Mouse (Mus musculus) heart, embryonic 16.5 days (tissue): ENCODE results near the gene Omt2b. TPM values are rescaled to one million over a fixed set of nuclear protein-coding genes. Genes with fewer than 3 reads are reported as not detected.
"Not testable (repeated sequence)": the region's sequence is repeated elsewhere in the genome, so short reads cannot be mapped to it uniquely, and the experiment has no call there.

Experiments used
- ATAC-seq: fragments of 200-750 bp; cut with Nextera tagmentation; replicated peaks from 2 replicates; pipeline ENCODE4 v1.8.0; 2017; ENCODE audit warnings: moderate number of reproducible peaks; ENCODE audit not compliant: insufficient read depth, low FRiP score; ENCODE audit errors: extremely low read depth
- H3K27ac ChIP-seq: fragments of 300-500 bp; sonication (generic); 2 replicates; pipeline ENCODE4 v1.5.1; 2014; ENCODE audit warnings: mild to moderate bottlenecking, low read length, control low read depth, moderate library complexity
- H3K27me3 ChIP-seq: fragments of 300-500 bp; sonication (generic); 2 replicates; pipeline ENCODE4 v1.6.1; 2014; ENCODE audit warnings: low read length, mixed read lengths; ENCODE audit not compliant: control insufficient read depth, insufficient read depth
- H3K36me3 ChIP-seq: fragments of 300-500 bp; sonication (generic); 2 replicates; pipeline ENCODE4 v1.6.1; 2014; ENCODE audit not compliant: control insufficient read depth, insufficient read depth
- H3K4me1 ChIP-seq: fragments of 300-500 bp; sonication (generic); 2 replicates; pipeline ENCODE4 v1.6.1; 2014; ENCODE audit warnings: low read length, mixed read lengths; ENCODE audit not compliant: control insufficient read depth, insufficient read depth
- H3K4me2 ChIP-seq: fragments of 300-500 bp; sonication (generic); 2 replicates; pipeline ENCODE4 v1.6.1; 2014; ENCODE audit warnings: low read depth, mild to moderate bottlenecking, control low read depth, low read length
- H3K4me3 ChIP-seq: fragments of 300-500 bp; sonication (generic); 2 replicates; pipeline ENCODE4 v1.5.1; 2014; ENCODE audit warnings: mild to moderate bottlenecking, control low read depth, low read length
- H3K9ac ChIP-seq: fragments of 300-500 bp; sonication (generic); 2 replicates; pipeline ENCODE4 v1.6.1; 2014; ENCODE audit warnings: low read length, control low read depth
- H3K9me3 ChIP-seq: fragments of 300-500 bp; sonication (generic); replicated peaks from 2 replicates; pipeline ENCODE4 v1.6.1; 2016; ENCODE audit warnings: low read length; ENCODE audit not compliant: control insufficient read depth
- WGBS: fragments of 180-500 bp; shearing (Covaris S2); extraction: QIAGEN DNeasy Blood & Tissue Kit; methylation state at CpG from one replicate; pipeline ENCODE4 v1.1.7; 2014; 5-methylcytosine and 5-hydroxymethylcytosine counted together
- polyA plus RNA-seq: library from polyadenylated mRNA; unstranded; fragments of >200 nt; fragmentation: Nextera tagmentation; extraction: Ambion mirVana; gene quantifications from 2 replicates; pipeline ENCODE4 v1.2.1, GENCODE M21; 2015

Gene Omt2b
- polyA plus RNA-seq, 1 experiment from 2014 or later, result not detected

DNA sequence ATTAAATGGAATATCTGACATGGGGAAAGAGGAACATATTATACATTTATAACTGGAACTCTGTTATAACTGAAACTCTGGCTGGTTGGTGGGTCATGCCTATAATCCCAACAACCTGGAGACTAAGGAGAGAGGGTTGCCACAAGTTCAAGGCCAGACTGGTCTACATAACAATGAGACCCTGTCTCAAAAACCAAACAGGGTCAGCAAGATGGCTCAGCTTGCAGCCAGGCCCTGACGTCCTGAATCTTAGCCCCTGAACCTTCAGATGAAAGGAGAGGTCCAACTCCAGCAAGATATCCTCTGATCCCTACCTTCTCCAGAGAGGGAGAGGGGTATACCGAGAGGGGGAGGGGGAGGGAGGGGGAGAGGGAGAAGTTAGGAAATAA, 33.1 kb downstream of the Omt2b start:
- no peaks in the 10 kb centered on the region for H3K27me3 ChIP-seq
- H3K36me3 ChIP-seq, result no peaks in the 10 kb centered on the region
- no peak overlapping the region for H3K4me2 ChIP-seq
- WGBS, result 45% methylated on average over 2 of the region's 2 CpGs
- H3K4me3 ChIP-seq, result no peak overlapping the region
- no peak for ATAC-seq
- no peaks in the 10 kb centered on the region for H3K4me1 ChIP-seq
- H3K27ac ChIP-seq, result no peak overlapping the region
- H3K9me3 ChIP-seq, result no peaks in the 10 kb centered on the region
- H3K9ac ChIP-seq, result no peak overlapping the region

DNA sequence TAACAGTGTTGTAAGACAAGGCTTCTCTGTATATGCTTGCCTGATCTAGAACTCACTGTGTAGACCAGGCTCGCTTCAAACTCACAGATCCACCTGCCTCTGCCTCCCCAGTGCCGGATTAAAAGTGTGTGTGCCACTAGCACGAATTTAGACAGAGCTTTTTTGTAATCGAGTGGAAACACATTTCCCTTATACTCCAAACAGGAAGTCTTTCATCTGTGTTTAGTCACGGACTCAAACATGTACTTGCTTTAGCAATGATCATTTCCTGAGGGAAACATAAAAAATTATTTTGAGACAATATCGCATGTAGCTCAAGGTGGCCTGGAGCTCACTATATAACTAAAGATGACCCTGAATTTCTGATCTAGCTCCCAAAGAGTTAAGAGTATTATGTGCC, 36.0 kb downstream of the Omt2b start:
- no peaks in the 10 kb centered on the region for H3K27me3 ChIP-seq
- H3K4me1 ChIP-seq, result no peaks in the 10 kb centered on the region
- H3K4me3 ChIP-seq, result no peak overlapping the region
- no peaks in the 10 kb centered on the region for H3K36me3 ChIP-seq
- no peak overlapping the region for H3K4me2 ChIP-seq
- ATAC-seq, result no peak
- no peak overlapping the region for H3K9ac ChIP-seq
- H3K27ac ChIP-seq, result no peak overlapping the region
- whole genome bisulfite sequencing, result 58% methylated on average over 6 of the region's 6 CpGs
- no peaks in the 10 kb centered on the region for H3K9me3 ChIP-seq

DNA sequence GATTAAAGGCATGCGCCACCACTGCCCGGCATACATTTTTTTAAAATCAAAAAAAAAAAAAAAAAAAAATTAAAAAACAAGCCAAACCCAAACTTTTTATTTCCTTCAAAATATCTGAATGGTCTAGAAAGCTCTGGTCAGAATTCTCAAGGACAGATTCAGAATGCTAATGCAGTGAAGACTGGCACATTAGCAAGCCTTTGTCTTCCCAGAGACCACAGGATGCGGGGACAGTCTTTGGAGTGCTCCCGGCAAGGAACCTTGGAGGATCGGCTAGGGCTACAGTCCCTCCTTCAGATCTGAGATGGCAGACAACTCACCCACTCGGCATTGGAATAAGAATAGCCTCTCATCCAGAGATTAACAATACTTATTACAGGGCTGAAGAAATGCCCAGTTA, 37.3 kb downstream of the Omt2b start:
- ATAC-seq, result no peak
- no peaks in the 10 kb centered on the region for H3K9me3 ChIP-seq
- no peak overlapping the region for H3K27ac ChIP-seq
- H3K9ac ChIP-seq, result no peak overlapping the region
- no peaks in the 10 kb centered on the region for H3K36me3 ChIP-seq
- H3K4me1 ChIP-seq, result no peaks in the 10 kb centered on the region
- no peak overlapping the region for H3K4me3 ChIP-seq
- no peak overlapping the region for H3K4me2 ChIP-seq
- 88% methylated on average over 6 of the region's 6 CpGs for WGBS
- no peaks in the 10 kb centered on the region for H3K27me3 ChIP-seq

DNA sequence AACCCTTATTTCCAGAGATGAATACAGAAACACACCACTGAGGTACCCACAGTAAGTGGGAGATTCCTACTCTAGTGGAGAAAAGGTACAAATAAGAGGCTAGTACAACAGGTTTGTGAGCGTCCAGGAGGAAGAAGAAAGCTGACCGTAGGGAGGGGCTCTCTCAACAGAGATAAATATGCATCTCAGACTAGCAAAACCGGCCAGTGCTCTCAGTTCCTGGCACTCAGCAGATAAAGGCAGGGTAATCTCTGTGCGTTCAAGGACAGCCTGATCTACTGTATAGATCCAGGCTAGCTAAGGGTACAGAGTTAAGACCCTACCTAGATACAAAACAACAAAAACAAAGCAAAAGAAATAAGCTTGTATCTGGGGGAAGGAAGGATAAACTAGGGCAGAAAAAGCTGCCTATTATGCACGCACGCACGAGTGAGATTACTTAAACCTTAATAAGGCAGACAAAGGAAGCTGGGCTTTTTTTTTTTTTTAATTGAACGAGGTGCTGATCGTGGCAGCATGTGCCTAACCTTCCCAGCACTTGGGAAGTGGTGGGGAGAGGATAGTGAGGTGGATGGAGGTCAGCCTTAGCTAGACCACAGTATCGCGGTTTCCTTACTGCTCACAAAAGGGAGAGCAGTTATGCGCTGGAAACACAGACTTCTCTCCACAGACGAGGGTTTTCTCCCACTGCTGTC, 38.6 kb downstream of the Omt2b start:
- no peaks in the 10 kb centered on the region for H3K9me3 ChIP-seq
- 56% methylated on average over 13 of the region's 13 CpGs for WGBS
- no peak overlapping the region for H3K4me3 ChIP-seq
- no peak overlapping the region for H3K4me2 ChIP-seq
- no peak overlapping the region for H3K27ac ChIP-seq
- no peak overlapping the region for H3K9ac ChIP-seq
- H3K27me3 ChIP-seq, result no peaks in the 10 kb centered on the region
- H3K36me3 ChIP-seq, result no peaks in the 10 kb centered on the region
- no peaks in the 10 kb centered on the region for H3K4me1 ChIP-seq
- ATAC-seq, result no peak

DNA sequence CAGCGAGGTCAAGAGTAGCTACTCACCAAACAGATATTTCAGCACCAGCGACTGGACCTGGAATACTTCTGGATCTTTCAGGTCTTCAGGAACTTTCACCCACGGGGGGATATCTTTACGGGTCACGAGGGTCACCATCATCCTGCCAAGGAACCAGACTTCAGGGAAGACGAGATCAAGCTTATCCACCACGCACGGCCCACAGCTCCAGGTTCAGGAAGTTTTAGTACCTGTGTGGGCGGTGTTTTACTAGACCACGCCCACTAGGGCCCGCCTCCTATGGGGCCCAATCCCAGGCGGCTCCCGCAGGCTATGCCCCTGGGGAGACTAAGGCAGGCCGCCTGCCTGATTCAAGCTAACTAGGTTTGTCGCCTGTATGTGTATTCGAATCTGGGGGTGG, 40.6 kb downstream of the Omt2b start, which contains the start of gene Dppa5a:
Gene Dppa5a (minus strand): TSS at position 219 of the 400 bp plus-strand sequence.
- not testable (repeated sequence) for ATAC-seq

DNA sequence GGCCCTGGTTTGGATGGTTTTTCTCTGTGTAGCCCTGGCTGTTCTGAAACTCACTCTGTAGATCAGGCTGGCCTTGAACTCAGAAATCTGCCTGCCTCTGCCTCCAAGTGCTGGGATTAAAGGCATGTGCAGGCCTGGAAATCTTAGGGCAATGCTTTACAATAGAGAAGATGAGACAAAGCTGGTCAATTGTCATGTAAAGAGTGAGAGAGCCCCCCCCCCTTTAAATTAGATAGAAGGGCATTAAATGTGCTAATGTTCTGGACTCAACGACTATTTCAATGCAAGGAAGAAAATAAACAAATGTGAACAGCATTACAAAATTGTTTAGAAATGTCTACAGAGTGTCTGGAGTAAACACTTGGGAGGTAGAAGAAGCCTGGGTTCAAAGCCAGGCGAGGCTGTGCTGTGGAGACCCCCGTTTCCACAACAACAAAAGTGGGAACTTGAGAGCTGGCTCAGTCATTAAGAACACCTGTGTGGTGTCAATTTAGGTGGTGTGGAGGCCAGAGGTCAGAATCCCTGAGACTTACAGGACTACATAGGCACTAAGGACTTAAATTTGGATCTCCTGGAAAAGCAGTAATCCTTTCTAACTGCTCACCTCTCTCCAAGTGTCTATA, 41.4 kb downstream of the Omt2b start:
- no peak for ATAC-seq
- Histone ChIP-seq H3K4me2 (no peak overlapping the region), H3K27ac (no peak overlapping the region), H3K27me3 (no peaks in the 10 kb centered on the region), H3K4me3 (no peak overlapping the region), H3K9me3 (no peaks in the 10 kb centered on the region), H3K36me3 (no peaks in the 10 kb centered on the region), H3K9ac (no peak overlapping the region), H3K4me1 (no peaks in the 10 kb centered on the region)
- 69% methylated on average over 3 of the region's 3 CpGs for WGBS

More for the DNA sequence above, 40.6 kb downstream of the Omt2b start, which contains the start of gene Dppa5a:
- H3K4me1 ChIP-seq, H3K36me3 ChIP-seq, H3K9ac ChIP-seq, H3K27ac ChIP-seq, H3K4me2 ChIP-seq, H3K4me3 ChIP-seq, H3K27me3 ChIP-seq, H3K9me3 ChIP-seq: not testable (repeated sequence)
- 87% methylated on average over 16 of the region's 16 CpGs for WGBS

DNA sequence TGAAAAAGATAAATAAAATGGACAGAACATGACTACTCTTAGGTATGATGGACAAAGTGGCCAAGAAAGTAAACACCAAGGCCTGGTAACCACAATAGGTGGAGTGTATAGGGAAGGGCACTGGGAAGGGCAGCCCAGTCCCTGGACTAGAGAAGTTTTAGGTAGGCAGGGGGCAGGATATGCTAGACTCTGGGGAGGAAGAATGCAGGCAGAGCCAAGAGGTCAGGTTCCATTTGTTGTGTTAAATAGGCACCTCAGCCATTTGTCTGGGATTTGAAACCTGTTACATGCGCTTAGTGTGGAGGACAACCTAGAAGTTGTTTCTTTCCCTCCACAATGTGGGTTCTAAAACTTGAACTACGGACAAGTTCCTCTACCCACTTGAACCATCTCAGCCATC, 42.0 kb downstream of the Omt2b start:
- ATAC-seq, result no peak
- Histone ChIP-seq H3K27ac (no peak overlapping the region), H3K9me3 (no peaks in the 10 kb centered on the region), H3K4me1 (no peaks in the 10 kb centered on the region), H3K4me2 (no peak overlapping the region), H3K4me3 (no peak overlapping the region), H3K36me3 (no peaks in the 10 kb centered on the region), H3K9ac (no peak overlapping the region), H3K27me3 (no peaks in the 10 kb centered on the region)
- WGBS, result 87% methylated on average over 2 of the region's 2 CpGs

DNA sequence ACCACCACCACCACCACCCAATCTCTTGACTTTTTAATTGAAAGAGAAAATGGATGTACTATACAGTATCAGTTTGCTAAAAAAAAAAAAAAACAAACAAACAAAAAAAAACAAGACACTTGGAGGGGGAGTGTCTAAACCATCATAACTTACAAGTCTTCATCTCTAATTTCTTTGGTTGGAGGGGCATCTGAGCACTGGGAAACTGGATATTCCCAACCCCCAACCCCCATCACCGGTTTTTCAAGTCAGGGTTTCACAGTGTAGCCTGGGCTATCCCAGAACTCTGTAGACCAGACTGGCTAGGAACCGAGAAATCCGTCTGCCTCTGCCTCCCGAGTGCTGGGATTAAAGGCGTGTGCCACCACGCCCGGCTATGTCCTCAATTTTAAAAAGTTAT, 42.4 kb downstream of the Omt2b start:
- no peaks in the 10 kb centered on the region for H3K36me3 ChIP-seq
- H3K4me1 ChIP-seq, result no peaks in the 10 kb centered on the region
- no peak overlapping the region for H3K9ac ChIP-seq
- 85% methylated on average over 7 of the region's 7 CpGs for WGBS
- no peak for ATAC-seq
- no peaks in the 10 kb centered on the region for H3K27me3 ChIP-seq
- no peak overlapping the region for H3K4me2 ChIP-seq
- no peak overlapping the region for H3K27ac ChIP-seq
- no peaks in the 10 kb centered on the region for H3K9me3 ChIP-seq
- no peak overlapping the region for H3K4me3 ChIP-seq

DNA sequence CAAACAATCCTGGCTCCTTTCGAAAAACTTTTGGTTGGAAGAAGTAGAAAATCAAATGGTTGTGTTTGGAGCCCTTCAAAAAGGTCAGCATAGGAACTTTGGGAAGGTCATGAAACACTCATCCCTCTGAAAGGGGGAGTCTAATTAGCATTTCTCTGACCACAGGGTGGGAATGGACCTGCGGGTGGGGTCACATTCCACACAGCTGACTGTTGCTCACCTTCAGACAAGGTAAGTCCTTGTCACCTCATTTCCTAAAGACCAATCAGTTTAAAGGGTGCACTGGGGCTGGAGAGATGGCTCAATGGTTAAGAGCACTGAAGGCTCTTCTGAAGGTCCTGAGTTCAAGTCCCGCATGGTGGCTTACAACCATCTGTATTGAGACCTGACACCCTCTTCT, 44.1 kb downstream of the Omt2b start:
- no peak overlapping the region for H3K27ac ChIP-seq
- H3K36me3 ChIP-seq, result no peaks in the 10 kb centered on the region
- no peak overlapping the region for H3K4me3 ChIP-seq
- no peak for ATAC-seq
- H3K9ac ChIP-seq, result no peak overlapping the region
- 94% methylated on average over 3 of the region's 3 CpGs for WGBS
- no peak overlapping the region for H3K4me2 ChIP-seq
- H3K4me1 ChIP-seq, result no peaks in the 10 kb centered on the region
- H3K9me3 ChIP-seq, result no peaks in the 10 kb centered on the region
- no peaks in the 10 kb centered on the region for H3K27me3 ChIP-seq
